Mouse (Mus musculus) ES-Bruce4 (cell line): Measurements from ENCODE around the gene Wnt10b. TPM values are rescaled to one million over a fixed set of nuclear protein-coding genes. Genes with fewer than 3 reads are reported as not detected.

Experiments
- H3K27ac ChIP-seq: 2 replicates; pipeline ENCODE4 v1.5.1; 2012; ENCODE audit warnings: low read length, inconsistent platforms; ENCODE audit not compliant: insufficient read depth
- H3K27me3 ChIP-seq: 2 replicates; pipeline ENCODE4 v1.6.1; 2012; ENCODE audit warnings: mild to moderate bottlenecking, low read length, inconsistent platforms; ENCODE audit not compliant: control insufficient read depth, poor library complexity, insufficient read depth, severe bottlenecking
- H3K36me3 ChIP-seq: 2 replicates; pipeline ENCODE4 v1.6.1; 2012; ENCODE audit warnings: inconsistent platforms, mild to moderate bottlenecking, low read length, moderate library complexity; ENCODE audit not compliant: control insufficient read depth, poor library complexity, insufficient read depth, severe bottlenecking
- H3K4me1 ChIP-seq: one replicate; pipeline ENCODE4 v1.8.1; 2011; ENCODE audit warnings: low read length; ENCODE audit not compliant: control insufficient read depth, insufficient read depth
- H3K4me3 ChIP-seq: 2 replicates; pipeline ENCODE4 v1.5.1; 2011; ENCODE audit warnings: low read depth, mild to moderate bottlenecking, low read length
- H3K9ac ChIP-seq: 2 replicates; pipeline ENCODE4 v1.6.1; 2012; ENCODE audit warnings: low read depth, mild to moderate bottlenecking, inconsistent platforms; ENCODE audit not compliant: poor library complexity, severe bottlenecking
- H3K9me3 ChIP-seq: replicated peaks from 2 replicates; pipeline ENCODE4 v1.6.1; 2012; ENCODE audit warnings: mild to moderate bottlenecking, low read length, inconsistent platforms; ENCODE audit not compliant: control insufficient read depth, poor library complexity, insufficient read depth, severe bottlenecking
- CTCF ChIP-seq: IDR thresholded peaks from one replicate; pipeline ENCODE4 v1.8.1; 2011; ENCODE audit warnings: low read depth, low read length
- EP300 ChIP-seq: IDR thresholded peaks from 2 replicates; pipeline ENCODE4 v1.6.1; 2011; ENCODE audit warnings: low read depth, low read length; ENCODE audit not compliant: insufficient read depth
- POLR2A ChIP-seq: IDR thresholded peaks from one replicate; pipeline ENCODE4 v1.8.1; 2011; ENCODE audit warnings: low read length; ENCODE audit not compliant: insufficient read depth
- polyA plus RNA-seq: library from polyadenylated mRNA; stranded (reverse); fragments of >200 nt; gene quantifications from 2 replicates; pipeline ENCODE4 v1.2.4, GENCODE M21; 2011; ENCODE audit warnings: low read depth; ENCODE audit not compliant: missing spikeins, insufficient read depth, insufficient read length

Wnt10b gene
- polyA plus RNA-seq, 1 experiment = 1.8 TPM

- no peak overlapping the region for H3K9ac ChIP-seq
- H3K9me3 ChIP-seq = no peaks in the 10 kb centered on the region
Measured at GRCm38 (mm10) chr15:98799396-98799795, 21.4 kb upstream of the Wnt10b start.

GRCm38 (mm10) chr15:98798903-98799302, 21.0 kb upstream of the Wnt10b start:
- Histone ChIP-seq H3K27ac (no peak overlapping the region), H3K27me3 (peaks cover 5% of the 10 kb centered on the region)

More at GRCm38 (mm10) chr15:98799396-98799795, 21.4 kb upstream of the Wnt10b start:
- Histone ChIP-seq H3K4me3 (no peak overlapping the region), H3K27me3 (peaks cover 5% of the 10 kb centered on the region), H3K4me1 (no peaks in the 10 kb centered on the region), H3K27ac (no peak overlapping the region), H3K36me3 (no peaks in the 10 kb centered on the region)
- TF ChIP-seq POLR2A (no peak), CTCF (peak; percentile 91)

GRCm38 (mm10) chr15:98797835-98798492, 20.0 kb upstream of the Wnt10b start:
- no peaks in the 10 kb centered on the region for H3K4me1 ChIP-seq
- no peaks in the 10 kb centered on the region for H3K36me3 ChIP-seq
- no peak overlapping the region for H3K27ac ChIP-seq
- TF ChIP-seq CTCF (no peak), EP300 (no peak), POLR2A (no peak)
- no peak overlapping the region for H3K4me3 ChIP-seq
- H3K9ac ChIP-seq = no peak overlapping the region
- H3K27me3 ChIP-seq = peaks cover 2% of the 10 kb centered on the region
- no peaks in the 10 kb centered on the region for H3K9me3 ChIP-seq

More at GRCm38 (mm10) chr15:98798903-98799302, 21.0 kb upstream of the Wnt10b start:
- H3K9me3 ChIP-seq = no peaks in the 10 kb centered on the region
- no peaks in the 10 kb centered on the region for H3K4me1 ChIP-seq
- no peak overlapping the region for H3K4me3 ChIP-seq
- no peak overlapping the region for H3K9ac ChIP-seq
- TF ChIP-seq CTCF (no peak), POLR2A (no peak), EP300 (no peak)
- no peaks in the 10 kb centered on the region for H3K36me3 ChIP-seq

- H3K4me1 ChIP-seq = no peaks in the 10 kb centered on the region
Measured at GRCm38 (mm10) chr15:98796803-98797595, 19.0 kb upstream of the Wnt10b start.

GRCm38 (mm10) chr15:98793141-98793698, 15.3 kb upstream of the Wnt10b start:
- Histone ChIP-seq H3K9ac (no peak overlapping the region), H3K4me3 (no peak overlapping the region), H3K9me3 (no peaks in the 10 kb centered on the region), H3K36me3 (no peaks in the 10 kb centered on the region), H3K4me1 (no peaks in the 10 kb centered on the region), H3K27ac (no peak overlapping the region), H3K27me3 (peaks cover 19% of the 10 kb centered on the region)
- TF ChIP-seq CTCF (no peak), POLR2A (no peak), EP300 (no peak)

More at GRCm38 (mm10) chr15:98796803-98797595, 19.0 kb upstream of the Wnt10b start:
- no peaks in the 10 kb centered on the region for H3K9me3 ChIP-seq
- H3K36me3 ChIP-seq = no peaks in the 10 kb centered on the region
- no peak overlapping the region for H3K4me3 ChIP-seq
- H3K9ac ChIP-seq = no peak overlapping the region
- peaks cover 4% of the 10 kb centered on the region for H3K27me3 ChIP-seq
- no peak for TF ChIP-seq EP300
- H3K27ac ChIP-seq = no peak overlapping the region
